Mouse (Mus musculus): ENCODE measurements around the gene Pde1a. TPM values are rescaled to one million over a fixed set of nuclear protein-coding genes. Genes with fewer than 3 reads are reported as not detected.

Pde1a gene
- polyA plus RNA-seq, 1 experiment, result 19.9 TPM

DNA sequence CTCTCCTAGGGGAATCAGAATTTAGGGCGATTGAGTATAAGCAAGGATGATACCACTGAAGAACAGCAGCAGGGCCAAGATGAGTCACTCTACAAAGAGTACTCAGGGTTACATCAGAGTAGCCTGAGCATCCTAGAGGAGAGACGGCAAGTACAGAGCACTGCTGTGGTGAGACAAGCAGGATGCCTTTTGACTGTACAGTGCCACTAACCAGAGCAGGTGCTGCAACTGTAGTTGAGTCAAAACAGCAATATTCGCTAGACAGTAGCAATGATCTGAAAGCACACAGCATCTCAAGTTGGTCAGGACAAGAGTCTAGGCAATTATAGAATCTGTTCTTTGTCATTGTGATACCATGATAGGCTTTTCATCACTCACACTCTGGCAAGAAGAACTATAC lies 115.1 kb downstream of the Pde1a start:
- TF ChIP-seq CTCF (IDR thresholded peaks at IDR 0.05; ENCODE audit: borderline replicate concordance, insufficient read depth, low read length) (no peak), POLR2A (IDR thresholded peaks at IDR 0.05; ENCODE audit: low read depth, low read length) (no peak)
- H3K27ac ChIP-seq (ENCODE audit: insufficient read depth, low read length), result no peak overlapping the region
- H3K4me1 ChIP-seq (ENCODE audit: control insufficient read depth, insufficient read depth, low read length), result no peaks in the 10 kb centered on the region
- H3K4me3 ChIP-seq (ENCODE audit: insufficient read depth, low read length), result no peak overlapping the region

DNA sequence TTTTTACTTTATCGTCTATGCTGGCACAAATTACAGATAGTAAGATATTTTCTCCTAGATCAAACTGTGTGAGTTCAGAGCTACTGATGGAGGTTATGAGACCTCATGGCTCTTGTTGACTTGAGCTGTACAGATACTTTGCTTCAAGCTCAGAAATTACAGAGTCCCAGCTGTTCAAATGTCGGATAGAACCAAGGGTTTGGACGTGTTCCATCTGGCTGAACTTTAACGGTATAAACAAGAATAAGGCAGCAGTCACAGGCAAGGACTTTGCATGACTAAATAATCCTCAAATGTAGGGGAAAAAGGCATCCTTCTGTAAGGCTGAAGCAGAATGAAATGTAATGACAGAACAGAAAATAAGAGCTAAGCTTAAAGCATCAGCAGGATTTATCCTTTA lies 116.2 kb downstream of the Pde1a start:
- Histone ChIP-seq H3K4me1 (ENCODE audit: control insufficient read depth, insufficient read depth, low read length) (no peaks in the 10 kb centered on the region), H3K4me3 (ENCODE audit: insufficient read depth, low read length) (no peak overlapping the region), H3K27ac (ENCODE audit: insufficient read depth, low read length) (no peak overlapping the region)
- TF ChIP-seq CTCF (IDR thresholded peaks at IDR 0.05; ENCODE audit: borderline replicate concordance, insufficient read depth, low read length) (no peak), POLR2A (IDR thresholded peaks at IDR 0.05; ENCODE audit: low read depth, low read length) (no peak)

DNA sequence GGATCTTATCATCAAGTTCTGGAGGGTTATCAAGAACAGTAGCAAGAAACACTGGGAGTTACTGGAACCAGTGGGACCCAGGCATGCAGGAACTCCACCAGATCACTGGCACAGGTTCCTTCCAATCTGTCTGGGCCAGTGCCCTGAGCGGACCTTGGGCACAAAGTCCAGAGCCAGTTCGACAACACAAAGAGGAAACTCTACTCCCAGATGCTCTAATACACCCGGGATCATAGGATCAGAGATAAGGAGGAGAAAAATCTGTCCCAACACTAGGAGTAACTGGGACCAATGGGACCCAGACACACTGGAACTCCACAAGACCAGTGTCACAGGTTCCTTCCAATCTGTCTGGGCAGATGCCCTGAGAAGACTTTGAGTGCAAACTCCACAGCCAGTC lies 130.1 kb downstream of the Pde1a start:
- no peak overlapping the region for H3K27ac ChIP-seq (ENCODE audit: insufficient read depth, low read length)
- H3K4me1 ChIP-seq (ENCODE audit: control insufficient read depth, insufficient read depth, low read length), result no peaks in the 10 kb centered on the region
- no peak overlapping the region for H3K4me3 ChIP-seq (ENCODE audit: insufficient read depth, low read length)
- TF ChIP-seq CTCF (IDR thresholded peaks at IDR 0.05; ENCODE audit: borderline replicate concordance, insufficient read depth, low read length) (no peak), POLR2A (IDR thresholded peaks at IDR 0.05; ENCODE audit: low read depth, low read length) (no peak)

DNA sequence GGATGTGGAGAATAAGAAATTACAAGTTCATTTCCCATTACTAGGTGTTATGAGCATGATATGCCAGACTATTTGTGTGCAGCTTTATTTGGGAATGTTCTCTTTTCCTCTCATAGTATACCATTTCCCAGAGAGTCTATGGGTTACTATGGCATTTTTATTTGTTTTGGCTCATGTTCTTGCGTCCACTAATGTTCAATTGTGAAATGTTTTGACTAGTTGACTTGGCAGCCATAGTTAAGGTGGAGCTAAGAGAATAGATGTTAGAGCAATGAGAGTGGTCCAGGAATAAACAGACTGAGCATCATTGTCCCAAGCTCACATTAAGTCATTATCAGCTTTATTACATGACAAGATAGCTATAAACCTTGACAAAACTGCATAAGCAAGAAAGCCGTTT lies 130.8 kb downstream of the Pde1a start:
- no peak for TF ChIP-seq CTCF (IDR thresholded peaks at IDR 0.05; ENCODE audit: borderline replicate concordance, insufficient read depth, low read length)
- no peaks in the 10 kb centered on the region for H3K4me1 ChIP-seq (ENCODE audit: control insufficient read depth, insufficient read depth, low read length)

DNA sequence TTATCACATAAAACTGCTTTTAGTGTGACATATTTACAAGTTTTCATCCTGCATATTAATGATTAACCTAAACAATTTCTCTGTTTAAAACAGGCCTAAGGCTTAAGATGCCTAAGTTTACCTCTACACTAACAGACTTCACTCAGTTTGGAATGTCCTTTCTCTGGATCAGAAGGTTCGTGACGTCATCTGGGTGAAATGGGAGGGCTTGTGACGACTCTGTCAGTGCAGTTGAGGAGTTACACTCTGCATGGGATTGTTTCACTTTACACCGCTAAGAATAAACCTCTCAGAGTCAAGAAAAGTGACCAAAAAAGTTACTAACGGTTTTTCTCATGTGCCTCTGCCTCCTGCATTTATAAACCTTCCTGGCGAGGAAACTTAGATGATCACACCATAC lies 137.6 kb downstream of the Pde1a start:
- Histone ChIP-seq H3K4me1 (ENCODE audit: control insufficient read depth, insufficient read depth, low read length) (no peaks in the 10 kb centered on the region), H3K4me3 (ENCODE audit: insufficient read depth, low read length) (no peak overlapping the region), H3K27ac (ENCODE audit: insufficient read depth, low read length) (no peak overlapping the region)
- no peak for TF ChIP-seq CTCF (IDR thresholded peaks at IDR 0.05; ENCODE audit: borderline replicate concordance, insufficient read depth, low read length)
- TF ChIP-seq POLR2A (IDR thresholded peaks at IDR 0.05; ENCODE audit: low read depth, low read length), result no peak

More for the DNA sequence above, 130.8 kb downstream of the Pde1a start:
- Histone ChIP-seq H3K27ac (ENCODE audit: insufficient read depth, low read length) (no peak overlapping the region), H3K4me3 (ENCODE audit: insufficient read depth, low read length) (no peak overlapping the region)

DNA sequence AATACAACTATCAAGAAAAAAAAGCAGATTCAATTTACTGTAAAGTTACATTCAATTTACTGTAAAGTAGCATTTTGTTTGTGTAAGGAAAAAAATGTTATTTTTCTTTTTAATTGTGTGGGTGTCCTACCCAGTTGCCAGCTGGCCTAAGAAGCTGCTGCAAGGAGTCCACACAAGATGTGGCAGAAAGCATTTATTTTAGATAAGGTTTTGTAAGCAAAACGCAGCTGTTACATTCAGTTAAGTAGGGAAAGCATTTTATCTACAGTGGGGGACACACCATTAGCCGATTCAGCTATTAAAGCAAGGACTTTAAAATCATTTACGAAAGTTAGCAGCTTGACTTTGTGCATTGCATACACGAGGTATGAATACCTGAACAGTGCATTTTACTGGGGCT lies 145.5 kb downstream of the Pde1a start:
- Histone ChIP-seq H3K4me3 (ENCODE audit: insufficient read depth, low read length) (no peak overlapping the region), H3K27ac (ENCODE audit: insufficient read depth, low read length) (peak overlapping the region; percentile 45; the same call in 1 of the 2 replicates), H3K4me1 (ENCODE audit: control insufficient read depth, insufficient read depth, low read length) (peaks cover 7% of the 10 kb centered on the region)
- no peak for TF ChIP-seq CTCF (IDR thresholded peaks at IDR 0.05; ENCODE audit: borderline replicate concordance, insufficient read depth, low read length)
- no peak for TF ChIP-seq POLR2A (IDR thresholded peaks at IDR 0.05; ENCODE audit: low read depth, low read length)

DNA sequence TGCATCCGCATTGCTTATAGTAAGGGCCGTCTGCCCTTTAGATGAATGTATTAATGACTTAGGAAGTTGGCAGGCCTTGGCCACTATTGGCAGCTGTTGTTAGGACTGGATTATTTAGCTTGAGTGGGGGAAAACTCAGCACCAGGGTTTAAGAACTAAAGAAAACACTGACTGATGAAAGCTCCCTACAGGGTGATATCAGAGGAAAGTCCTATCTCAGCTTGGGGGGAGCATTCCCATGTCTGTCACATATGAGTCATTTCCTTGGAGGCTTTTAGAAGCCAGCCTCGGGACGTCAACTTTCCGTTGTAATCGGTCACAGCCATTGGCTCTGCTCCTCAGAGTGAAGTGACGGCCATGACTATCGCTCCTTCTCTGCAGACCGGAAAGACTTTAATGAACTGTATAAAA lies 146.0 kb downstream of the Pde1a start:
- H3K4me3 ChIP-seq (ENCODE audit: insufficient read depth, low read length), result no peak overlapping the region
- TF ChIP-seq POLR2A (IDR thresholded peaks at IDR 0.05; ENCODE audit: low read depth, low read length) (no peak), CTCF (IDR thresholded peaks at IDR 0.05; ENCODE audit: borderline replicate concordance, insufficient read depth, low read length) (no peak)
- H3K4me1 ChIP-seq (ENCODE audit: control insufficient read depth, insufficient read depth, low read length), result peaks cover 7% of the 10 kb centered on the region
- H3K27ac ChIP-seq (ENCODE audit: insufficient read depth, low read length), result peak overlapping the region; percentile 89

DNA sequence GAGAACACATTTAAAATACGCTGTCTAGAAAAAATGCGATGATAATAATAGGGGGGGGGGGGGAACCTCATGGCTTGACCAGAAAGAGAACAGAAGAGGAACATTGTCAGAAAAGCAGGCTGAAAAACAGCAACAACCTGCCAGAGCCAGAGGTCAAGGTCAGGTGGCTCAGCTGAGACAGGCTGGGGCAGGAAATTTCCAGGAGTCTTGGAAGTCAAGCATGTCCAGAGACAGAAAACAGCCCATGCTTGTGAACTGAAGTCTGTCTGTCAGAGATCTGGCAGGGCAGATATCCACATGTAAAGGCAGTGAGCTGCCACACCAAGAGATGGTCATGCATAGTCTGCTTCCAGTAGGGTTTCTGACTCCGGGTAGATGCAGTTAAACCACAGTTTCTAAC lies 147.5 kb downstream of the Pde1a start:
- no peak overlapping the region for H3K4me3 ChIP-seq (ENCODE audit: insufficient read depth, low read length)
- peaks cover 7% of the 10 kb centered on the region for H3K4me1 ChIP-seq (ENCODE audit: control insufficient read depth, insufficient read depth, low read length)
- TF ChIP-seq POLR2A (IDR thresholded peaks at IDR 0.05; ENCODE audit: low read depth, low read length) (no peak), CTCF (IDR thresholded peaks at IDR 0.05; ENCODE audit: borderline replicate concordance, insufficient read depth, low read length) (no peak)
- no peak overlapping the region for H3K27ac ChIP-seq (ENCODE audit: insufficient read depth, low read length)

DNA sequence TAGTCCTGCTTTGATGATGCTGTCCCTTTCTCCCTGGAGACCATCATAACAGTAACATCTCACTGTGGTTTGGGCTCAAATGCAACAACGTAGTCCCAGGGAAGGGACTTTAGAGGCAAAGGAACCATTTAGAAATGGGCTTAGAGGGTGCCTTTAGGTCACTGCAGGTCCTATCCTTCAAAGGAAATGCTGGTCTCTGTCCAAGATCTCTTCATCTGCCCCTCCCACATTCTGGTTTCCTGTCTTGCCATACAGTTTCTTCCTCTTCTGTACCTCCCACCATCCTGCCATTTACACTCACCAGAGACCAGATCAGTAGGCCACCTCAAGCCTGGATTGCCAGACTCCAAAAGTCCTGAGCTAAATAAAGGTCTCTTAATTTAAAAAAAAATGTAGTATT lies 150.3 kb downstream of the Pde1a start:
- H3K27ac ChIP-seq (ENCODE audit: insufficient read depth, low read length), result no peak overlapping the region

DNA sequence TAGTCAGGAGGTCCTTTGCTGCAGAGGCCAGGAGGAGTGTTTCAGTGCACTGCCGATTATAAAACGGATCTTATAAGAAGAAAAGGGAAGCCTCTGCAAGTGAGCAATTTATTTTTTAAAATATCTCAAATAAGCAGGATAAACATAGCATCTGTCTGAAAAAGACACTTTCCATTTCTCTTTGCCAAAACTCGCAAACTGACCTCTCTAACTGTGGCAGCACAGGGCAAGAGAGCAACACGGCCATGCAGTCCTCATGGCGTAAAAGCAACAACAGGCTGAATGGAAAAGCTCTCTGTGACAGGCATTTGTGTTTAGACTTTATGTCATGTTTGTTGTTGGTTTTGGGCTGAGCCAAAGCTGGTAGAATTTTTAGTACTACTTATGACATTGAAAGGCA lies 152.0 kb downstream of the Pde1a start:
- Histone ChIP-seq H3K4me3 (ENCODE audit: insufficient read depth, low read length) (no peak overlapping the region), H3K27ac (ENCODE audit: insufficient read depth, low read length) (no peak overlapping the region), H3K4me1 (ENCODE audit: control insufficient read depth, insufficient read depth, low read length) (no peaks in the 10 kb centered on the region)
- TF ChIP-seq POLR2A (IDR thresholded peaks at IDR 0.05; ENCODE audit: low read depth, low read length) (no peak), CTCF (IDR thresholded peaks at IDR 0.05; ENCODE audit: borderline replicate concordance, insufficient read depth, low read length) (no peak)

More for the DNA sequence above, 150.3 kb downstream of the Pde1a start:
- peaks cover 7% of the 10 kb centered on the region for H3K4me1 ChIP-seq (ENCODE audit: control insufficient read depth, insufficient read depth, low read length)
- H3K4me3 ChIP-seq (ENCODE audit: insufficient read depth, low read length), result no peak overlapping the region
- TF ChIP-seq CTCF (IDR thresholded peaks at IDR 0.05; ENCODE audit: borderline replicate concordance, insufficient read depth, low read length) (no peak), POLR2A (IDR thresholded peaks at IDR 0.05; ENCODE audit: low read depth, low read length) (no peak)

DNA sequence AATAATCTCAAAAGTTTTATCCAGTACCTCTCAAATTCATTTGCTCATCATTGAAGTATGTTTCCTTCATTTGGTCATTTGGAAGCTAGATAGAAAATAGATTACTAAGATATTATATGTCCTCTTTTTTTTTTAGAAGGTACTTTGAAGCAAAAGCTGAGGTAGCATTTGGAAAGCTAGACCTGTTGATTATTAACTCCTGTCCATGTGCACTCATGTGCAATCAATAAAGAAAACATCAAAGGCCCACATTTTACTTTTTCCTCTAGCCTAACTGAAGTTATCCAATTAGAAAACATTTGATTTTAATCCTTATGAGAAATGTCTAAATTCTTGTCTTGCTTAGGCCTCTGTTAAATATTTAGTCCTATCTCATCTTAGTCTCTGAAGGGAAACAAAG lies 153.3 kb downstream of the Pde1a start:
- TF ChIP-seq POLR2A (IDR thresholded peaks at IDR 0.05; ENCODE audit: low read depth, low read length) (no peak), CTCF (IDR thresholded peaks at IDR 0.05; ENCODE audit: borderline replicate concordance, insufficient read depth, low read length) (no peak)
- H3K4me3 ChIP-seq (ENCODE audit: insufficient read depth, low read length), result no peak overlapping the region
- H3K4me1 ChIP-seq (ENCODE audit: control insufficient read depth, insufficient read depth, low read length), result no peaks in the 10 kb centered on the region
- H3K27ac ChIP-seq (ENCODE audit: insufficient read depth, low read length), result no peak overlapping the region

All from embryonic fibroblast, embryonic 13.5 days (primary cell).